Mouse (Mus musculus) c-Kit-negative CD71-positive TER-119-positive erythroid progenitor cells, embryonic 14.5 days (primary cell): ENCODE data around the gene Sap30.

Source experiments
- DNase-seq: peaks from one replicate; pipeline ENCODE4 v3.0.0-alpha.2; 2013; ENCODE audit warnings: low read depth, low spot score

The Sap30 gene

DNA sequence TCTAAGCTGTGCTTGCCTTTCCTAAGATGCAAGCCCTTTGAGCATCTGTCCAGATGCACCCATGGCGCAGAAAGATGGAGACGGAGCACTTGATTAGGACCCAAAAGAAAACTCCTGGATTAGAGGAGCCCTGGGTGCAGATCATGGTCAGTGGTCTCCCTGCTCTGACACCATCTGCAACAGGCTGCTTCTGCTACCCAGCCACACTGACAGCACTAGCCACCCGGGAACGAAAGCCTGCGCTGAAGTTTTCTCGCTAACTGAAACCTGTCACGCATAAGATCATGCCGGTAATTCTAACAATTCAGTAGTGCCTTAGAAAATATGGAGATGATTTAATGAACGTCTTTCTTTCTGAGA, 51.2 kb downstream of the Sap30 start:
- DNase-seq, result no peak

- no peak for DNase-seq
These were observed 51.8 kb downstream of the Sap30 start for GRCm38 (mm10) chr8:57435768-57436436.

DNA sequence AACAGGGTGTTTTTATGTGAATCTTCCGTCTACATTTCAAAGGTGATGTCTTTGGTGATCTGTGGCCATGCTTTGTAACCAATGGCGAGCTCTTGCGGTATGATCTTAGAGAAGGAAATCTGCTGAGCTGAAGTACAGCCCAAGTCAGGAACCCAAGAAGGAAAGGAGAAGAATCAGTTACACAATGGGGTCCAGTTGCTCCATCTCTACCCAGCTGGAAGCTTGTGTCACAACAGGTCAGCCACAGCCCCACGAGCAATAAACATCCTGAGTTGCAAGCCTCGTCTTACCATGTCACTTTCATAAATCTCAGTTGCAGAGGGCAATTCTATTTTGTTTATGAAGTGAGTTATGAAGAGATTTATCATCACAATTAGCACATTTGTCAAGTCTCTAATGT, 54.9 kb downstream of the Sap30 start:
- DNase-seq, result no peak
